Mouse (Mus musculus): ENCODE results near the gene Nagpa. TPM values are rescaled to one million over a fixed set of nuclear protein-coding genes. Genes with fewer than 3 reads are reported as not detected.
"Not testable (repeated sequence)": the region's sequence is repeated elsewhere in the genome, so short reads cannot be mapped to it uniquely, and the experiment has no call there.

The Nagpa gene
- 1 to 10 TPM; 5.6 to 6.7 TPM for total RNA-seq (2021)
- long read RNA-seq, experiment 1, transcript Nagpa-203 (9 exons, 2,230 nt), result minor isoform, 5 of 27 reads
- long read RNA-seq, experiment 1, transcript Nagpa-201 (10 exons, 2,143 nt), result major isoform, 17 of 27 reads
- long read RNA-seq, experiment 1, partial matches to known transcripts, result 0 of 27 reads
- long read RNA-seq, experiment 1, other reads (novel, unspliced or antisense), result 5 of 27 reads
- long read RNA-seq, experiment 2, transcript Nagpa-203 (9 exons, 2,230 nt), result minor isoform, 7 of 23 reads
- long read RNA-seq, experiment 2, transcript Nagpa-201 (10 exons, 2,143 nt), result major isoform, 11 of 23 reads
- long read RNA-seq, experiment 2, partial matches to known transcripts, result 1 of 23 reads
- long read RNA-seq, experiment 2, other reads (novel, unspliced or antisense), result 4 of 23 reads

DNA sequence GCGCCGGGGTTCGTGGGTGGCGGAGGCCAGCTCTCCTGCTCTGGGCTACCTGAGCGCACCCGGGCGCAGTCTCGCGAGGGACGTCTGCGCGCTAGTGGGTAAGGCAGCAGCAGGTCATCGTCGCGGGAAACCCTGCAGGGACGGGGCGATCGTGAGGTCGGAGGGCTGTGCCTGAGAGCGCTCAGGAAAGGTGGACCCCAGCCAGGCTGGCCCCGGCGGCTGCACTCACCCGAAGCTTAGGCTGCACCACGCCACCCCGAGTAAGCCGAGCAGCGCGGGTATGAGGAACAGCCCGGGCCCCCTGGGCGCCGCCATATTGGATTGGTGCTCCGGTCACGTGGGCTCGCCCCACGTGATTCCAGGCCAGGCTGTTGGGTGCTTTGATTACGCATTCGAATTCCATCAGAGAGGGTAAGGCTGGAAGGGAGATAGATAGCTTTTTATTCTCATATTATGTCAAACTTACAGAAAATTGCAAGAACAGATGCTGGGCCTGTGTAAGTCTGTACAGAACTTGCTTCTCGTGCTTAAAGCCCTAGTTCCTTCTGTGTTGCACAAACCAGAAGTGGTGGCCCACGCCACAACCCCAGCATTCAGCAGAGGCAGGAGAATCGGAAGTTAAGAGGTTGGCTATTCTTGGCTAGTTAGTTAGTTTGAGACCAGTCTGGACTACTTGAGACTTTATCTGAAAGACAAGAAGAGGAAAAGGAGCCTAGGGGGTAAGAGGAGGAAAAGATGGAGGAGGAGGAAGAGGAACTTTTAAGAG is at the start of gene Nagpa:
TSS of gene Nagpa (minus strand) at position 345 of the 766 bp plus-strand sequence.
- intact Hi-C loops (cut with DNase I), result loop anchor here (2.0 kb wide), 1 partner anchor 39 kb away; no protein-coding TSS in a partner anchor
- Histone ChIP-seq H3K27ac (peak within 1 kb of the TSS; percentile 83), H3K4me3 (peak within 1 kb of the TSS; percentile 94)
- TF ChIP-seq CTCF (IDR thresholded peaks at IDR 0.05), result no peak
- DNase-seq, result peak; percentile 89

DNA sequence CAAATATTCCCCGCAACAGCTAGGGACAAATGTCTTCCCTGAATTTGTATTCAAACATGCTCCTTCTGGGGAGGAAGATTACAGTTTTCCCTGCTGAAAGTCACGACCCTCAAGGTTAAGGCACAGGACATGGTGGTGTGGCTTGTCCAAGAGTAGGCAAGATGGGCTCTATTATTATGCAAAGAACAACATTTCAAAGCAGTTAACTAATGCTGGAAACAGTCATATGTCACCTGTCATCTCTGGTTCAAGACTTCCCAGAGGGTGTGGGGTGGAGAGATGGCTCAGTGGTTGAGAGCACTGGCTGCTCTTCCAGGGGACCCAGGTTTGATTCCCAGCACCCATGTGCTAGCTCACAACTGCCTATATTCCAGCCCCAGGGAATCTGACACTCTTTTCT is 48.4 kb upstream of the Nagpa start:
- no peak for DNase-seq
- intact Hi-C loops (cut with DNase I), result loop anchor here (10.0 kb wide), 1 partner anchor 1507 kb away; the partner anchor contains the start of gene Zfp263
- no peak for TF ChIP-seq CTCF (IDR thresholded peaks at IDR 0.05)
- no peak overlapping the region for H3K4me3 ChIP-seq
- H3K27ac ChIP-seq, result no peak overlapping the region

DNA sequence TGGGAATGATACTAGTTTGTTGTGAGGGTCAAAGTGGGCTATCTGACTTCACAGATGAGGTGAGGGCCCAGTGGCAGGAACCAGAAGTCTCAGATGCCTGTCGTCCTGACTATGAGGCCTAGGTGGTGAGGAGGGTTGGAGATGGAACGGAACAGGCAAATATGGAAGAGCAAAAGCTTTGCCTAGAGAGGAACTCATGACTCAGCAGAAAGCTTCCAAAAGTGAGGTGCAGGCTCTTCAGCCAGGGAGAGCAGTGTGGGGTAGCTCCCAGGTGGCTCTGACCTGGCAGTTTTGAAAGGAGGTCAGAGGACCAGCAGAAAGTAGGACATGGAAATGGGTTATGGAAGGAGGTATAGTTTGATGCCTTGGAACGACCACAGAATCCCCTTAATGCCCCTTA is 47.1 kb upstream of the Nagpa start:
- intact Hi-C loops (cut with DNase I), result loop anchor here (10.0 kb wide), 1 partner anchor 1506 kb away; the partner anchor contains the start of gene Zfp263
- no peak overlapping the region for H3K4me3 ChIP-seq
- DNase-seq, result no peak
- no peak overlapping the region for H3K27ac ChIP-seq
- no peak for TF ChIP-seq CTCF (IDR thresholded peaks at IDR 0.05)

DNA sequence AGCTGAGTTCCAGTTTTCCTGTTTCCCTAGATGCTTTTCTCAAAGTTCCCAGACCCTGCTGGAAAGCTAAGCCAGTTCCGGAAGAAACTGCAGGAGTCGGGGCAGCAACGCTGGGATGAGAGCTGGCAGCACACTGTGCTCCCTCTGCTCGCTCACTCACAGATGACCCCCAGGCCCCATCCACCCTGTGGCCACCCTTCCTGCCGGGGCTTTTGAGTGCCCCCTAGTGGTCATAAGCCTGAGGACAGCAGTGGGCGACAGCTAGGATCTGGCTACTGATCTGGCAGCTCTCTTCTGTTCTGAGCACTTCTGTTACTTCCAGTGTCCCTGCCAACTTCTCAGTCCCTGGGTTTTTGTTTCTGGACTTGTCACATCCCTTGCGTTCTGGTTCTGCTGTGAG is 40.6 kb upstream of the Nagpa start:
- peak; percentile 78 for DNase-seq
- TF ChIP-seq CTCF (IDR thresholded peaks at IDR 0.05), result peak; percentile 93
- Histone ChIP-seq H3K4me3 (no peak overlapping the region), H3K27ac (no peak overlapping the region)
- intact Hi-C loops (cut with DNase I), result no loop called here

DNA sequence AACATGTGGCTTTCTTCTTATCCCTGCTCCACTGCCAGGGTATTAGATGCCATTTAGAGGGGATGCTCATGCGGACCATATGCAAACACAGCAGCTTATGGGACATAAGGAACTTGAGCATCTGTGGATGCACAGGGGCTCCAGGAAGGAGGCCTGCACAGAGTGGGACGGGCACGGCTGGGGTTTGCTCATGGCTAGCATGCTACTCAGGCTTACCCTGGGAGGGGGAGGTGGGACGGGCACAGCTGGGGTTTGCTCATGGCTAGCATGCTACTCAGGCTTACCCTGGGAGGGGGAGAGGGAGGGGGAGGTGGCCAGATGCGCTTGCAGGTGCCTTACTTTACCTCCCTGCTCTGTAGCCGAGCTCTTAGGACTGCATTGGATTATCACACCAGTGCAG is 39.1 kb upstream of the Nagpa start:
- no peak overlapping the region for H3K4me3 ChIP-seq
- no peak for TF ChIP-seq CTCF (IDR thresholded peaks at IDR 0.05)
- DNase-seq, result no peak
- no peak overlapping the region for H3K27ac ChIP-seq
- intact Hi-C loops (cut with DNase I), result loop anchor here (2.0 kb wide), 1 partner anchor 40 kb away; no protein-coding TSS in a partner anchor

DNA sequence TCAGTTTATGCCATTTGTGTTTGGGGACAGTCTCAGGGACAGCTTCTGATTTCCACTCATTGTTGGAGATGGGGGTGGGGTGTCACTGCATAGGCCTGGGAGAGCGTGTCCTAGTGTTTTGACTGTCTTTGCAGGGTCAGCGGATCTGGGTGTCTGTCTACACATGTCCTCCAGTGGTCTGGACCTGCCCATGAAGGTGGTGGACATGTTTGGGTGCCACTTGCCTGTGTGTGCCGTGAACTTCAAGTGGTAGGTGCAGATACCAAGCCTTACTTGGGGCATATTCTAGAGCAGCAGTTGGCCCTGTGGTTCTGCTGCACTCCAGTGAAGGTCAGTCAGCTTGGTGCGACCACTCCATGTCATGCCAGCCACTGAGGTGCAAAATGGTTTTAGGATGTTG is 38.5 kb upstream of the Nagpa start:
- no peak overlapping the region for H3K27ac ChIP-seq
- DNase-seq, result no peak
- no peak overlapping the region for H3K4me3 ChIP-seq
- no peak for TF ChIP-seq CTCF (IDR thresholded peaks at IDR 0.05)
- intact Hi-C loops (cut with DNase I), result loop anchor here (2.0 kb wide), 1 partner anchor 40 kb away; no protein-coding TSS in a partner anchor

DNA sequence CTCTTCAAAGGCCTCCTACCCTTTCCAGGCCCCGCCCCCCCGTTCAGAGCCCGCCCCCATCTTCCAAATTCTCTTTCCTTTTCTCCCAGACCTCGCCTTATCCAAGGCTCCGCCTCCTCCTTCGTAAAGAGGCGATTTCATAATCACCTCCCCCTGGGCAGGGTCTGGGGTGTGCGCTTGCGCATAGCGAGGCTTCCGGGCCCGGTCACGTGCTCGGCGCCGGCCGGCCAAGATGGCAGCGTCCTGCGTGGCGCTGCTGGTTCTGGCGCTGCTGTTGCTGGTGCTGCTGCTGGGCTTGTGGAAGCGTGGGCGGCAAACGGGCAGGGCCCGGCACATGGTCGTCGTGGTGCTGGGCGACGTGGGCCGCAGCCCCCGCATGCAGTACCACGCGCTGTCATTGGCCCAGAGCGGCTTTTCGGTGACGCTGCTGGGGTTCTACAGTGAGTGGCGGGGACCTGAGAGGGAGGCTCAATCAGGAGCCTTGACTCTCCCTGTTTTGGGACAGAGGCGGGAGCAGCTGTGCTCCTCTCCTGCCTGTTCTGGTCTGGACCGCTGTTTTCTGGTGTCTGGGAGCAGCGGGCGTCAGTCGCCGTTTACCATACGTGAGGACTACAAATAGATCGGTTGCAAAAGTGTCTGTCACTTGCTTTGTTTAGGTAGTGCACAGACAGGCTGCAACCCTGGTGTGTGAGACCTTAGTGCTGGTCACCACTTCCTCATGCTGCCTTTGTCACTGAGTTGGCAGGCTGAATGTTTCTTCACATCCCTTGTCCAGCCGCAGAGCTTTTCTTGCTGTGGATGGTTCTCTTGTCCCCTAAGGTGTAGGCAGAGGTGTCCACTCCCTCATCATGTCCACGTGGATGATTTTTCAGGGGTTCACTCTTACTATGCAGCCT is 29.9 kb upstream of the Nagpa start, which contains the start of gene Alg1:
TSS of gene Alg1 (plus strand) at position 204 of the 896 bp plus-strand sequence.
- TF ChIP-seq CTCF (IDR thresholded peaks at IDR 0.05), result no peak
- Histone ChIP-seq H3K27ac (peak within 1 kb of the TSS; percentile 96), H3K4me3 (peak within 1 kb of the TSS; percentile 89)
- DNase-seq, result peak; percentile 97
- intact Hi-C loops (cut with DNase I), result loop anchor here (1.0 kb wide), 1 partner anchor 22 kb away; the partner anchor contains the start of gene Eef2kmt

DNA sequence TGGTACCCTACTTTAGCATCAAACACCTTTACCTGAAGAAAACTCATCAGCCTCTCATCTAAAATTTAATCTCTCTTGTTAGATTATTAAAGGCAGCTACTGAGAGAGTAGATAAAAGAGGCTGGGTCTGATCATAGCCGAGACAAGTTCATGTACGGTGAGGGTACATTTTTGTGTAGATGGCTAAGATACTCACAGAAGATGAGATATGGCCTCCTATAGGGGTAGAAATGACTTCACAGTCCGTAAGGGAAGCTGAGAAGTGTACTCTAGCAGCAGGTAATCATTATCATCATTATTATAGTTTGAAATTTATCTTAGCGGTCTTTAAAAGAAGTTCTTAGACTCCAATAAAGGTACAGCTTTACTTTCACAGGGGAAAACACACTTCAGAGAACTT is 29.2 kb upstream of the Nagpa start:
- H3K4me3 ChIP-seq, result peak overlapping the region; percentile 89
- H3K27ac ChIP-seq, result peak overlapping the region; percentile 96
- intact Hi-C loops (cut with DNase I), result loop anchor here (1.0 kb wide), 1 partner anchor 22 kb away; the partner anchor contains the start of gene Eef2kmt
- TF ChIP-seq CTCF (IDR thresholded peaks at IDR 0.05), result no peak
- DNase-seq, result no peak

DNA sequence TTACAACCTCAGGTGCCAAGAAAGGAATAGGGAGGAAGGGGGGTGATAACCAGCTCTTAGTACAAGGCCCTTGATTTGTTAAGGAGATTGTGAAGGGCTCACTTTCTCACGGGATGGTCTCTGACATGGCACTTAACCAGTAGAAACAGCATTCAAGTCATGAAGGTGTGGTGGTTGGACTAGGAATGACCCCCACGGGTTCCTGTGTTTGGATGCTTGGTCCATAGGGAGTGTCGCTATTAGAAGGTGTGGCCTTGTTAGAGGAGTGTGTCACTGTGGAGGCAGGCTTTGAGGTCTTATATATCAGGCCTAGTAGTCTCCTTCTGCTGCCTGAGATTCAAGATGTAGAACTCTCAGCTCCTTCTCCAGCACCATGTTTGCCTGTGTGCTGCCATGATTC is 24.3 kb upstream of the Nagpa start:
- H3K27ac ChIP-seq; H3K4me3 ChIP-seq; intact Hi-C loops (cut with DNase I); DNase-seq: not testable (repeated sequence)

DNA sequence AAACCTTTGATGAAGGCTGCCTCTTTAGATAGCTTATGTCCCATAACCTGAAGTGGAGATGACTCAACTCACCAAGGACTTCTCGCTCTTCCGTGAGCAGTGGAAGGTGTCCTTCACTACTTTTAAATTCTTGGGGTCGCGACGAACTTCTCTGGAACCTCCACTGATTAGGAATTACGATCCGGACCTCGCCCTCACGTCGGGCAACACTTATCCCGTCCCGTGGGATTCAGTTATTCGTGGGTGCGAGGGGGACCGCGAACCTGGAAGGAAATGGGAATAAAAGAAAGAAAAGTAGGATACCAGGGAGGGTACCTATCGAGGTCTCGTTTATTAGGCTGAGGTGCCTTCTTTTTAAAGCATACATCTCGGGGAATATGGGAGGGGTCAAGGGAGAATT is 23.7 kb upstream of the Nagpa start:
- H3K27ac ChIP-seq; intact Hi-C loops (cut with DNase I); DNase-seq; H3K4me3 ChIP-seq: not testable (repeated sequence)

DNA sequence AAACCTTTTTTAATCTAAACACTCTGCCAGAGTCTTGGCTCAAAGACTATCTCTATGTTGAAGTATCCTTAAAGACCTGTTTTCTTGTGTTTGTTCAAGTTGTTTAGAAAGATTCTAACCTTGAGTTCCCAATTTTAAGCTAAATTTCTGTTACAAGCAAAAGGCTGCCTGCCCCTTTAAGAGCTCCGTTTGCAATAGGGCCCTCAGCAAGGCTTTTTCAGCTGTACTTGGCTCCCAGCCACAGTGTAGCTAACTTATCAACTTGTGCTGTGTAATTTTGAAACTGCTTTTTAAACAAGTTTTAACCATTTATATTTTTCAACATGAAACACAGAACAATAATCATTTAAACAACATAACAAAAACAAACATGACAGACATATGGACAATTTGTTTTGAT is 22.7 kb upstream of the Nagpa start:
- H3K27ac ChIP-seq; H3K4me3 ChIP-seq; intact Hi-C loops (cut with DNase I); DNase-seq: not testable (repeated sequence)

DNA sequence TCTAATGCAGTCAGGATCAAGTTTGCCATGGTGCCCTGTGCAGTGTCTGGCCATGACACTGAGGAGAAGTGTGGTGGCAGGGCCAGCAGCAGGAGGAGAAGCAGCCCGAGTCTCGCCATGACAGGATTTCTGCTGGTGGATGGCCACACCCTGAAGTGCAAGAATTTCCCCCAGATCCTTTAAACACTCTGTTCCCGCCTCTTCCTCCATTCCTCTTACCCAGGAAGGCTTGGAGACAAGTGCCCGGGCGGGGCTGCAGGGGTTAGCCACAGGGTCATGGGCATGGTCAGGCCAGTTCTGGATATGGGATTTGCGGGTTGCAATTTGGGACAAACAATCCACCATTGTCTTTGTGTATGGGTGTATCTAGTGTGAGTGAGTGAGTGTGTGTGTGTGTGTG is 18.3 kb upstream of the Nagpa start, which contains the start of gene AU021092:
TSS of gene AU021092 (minus strand) at position 160 of the 400 bp plus-strand sequence.
- no peak for DNase-seq

More for the DNA sequence above, 18.3 kb upstream of the Nagpa start, which contains the start of gene AU021092:
- intact Hi-C loops (cut with DNase I), result no loop called here
- peak within 1 kb of the TSS; percentile 64 for H3K4me3 ChIP-seq
- no peak for TF ChIP-seq CTCF (IDR thresholded peaks at IDR 0.05)
- H3K27ac ChIP-seq, result peak within 1 kb of the TSS; percentile 38

All from gastrocnemius, adult 2 months (tissue).